Mouse (Mus musculus): Measurements from ENCODE around the gene S100a3.

The S100a3 gene

DNA sequence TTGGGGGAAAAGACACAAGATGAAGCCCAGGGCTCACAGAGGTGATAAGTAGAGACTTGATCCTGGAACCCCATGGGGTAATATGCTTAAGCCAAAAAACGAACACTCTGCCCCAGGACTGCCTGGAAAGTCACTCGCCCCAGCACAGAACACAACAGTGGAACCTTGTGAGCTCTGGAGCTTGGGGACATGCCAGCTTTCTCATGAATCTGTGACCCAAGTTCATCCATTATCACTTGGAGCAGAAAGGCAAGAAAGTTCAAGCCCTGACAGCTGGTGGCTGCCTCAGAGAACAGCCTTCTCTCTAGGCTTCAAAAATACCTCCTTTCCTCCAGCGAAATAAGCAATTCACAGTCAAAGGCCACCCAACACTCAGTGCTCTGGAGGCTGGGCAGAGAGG, 39.0 kb downstream of the S100a3 start:
- no peak for ATAC-seq (ENCODE audit: insufficient number of reproducible peaks, low FRiP score, low TSS enrichment)

DNA sequence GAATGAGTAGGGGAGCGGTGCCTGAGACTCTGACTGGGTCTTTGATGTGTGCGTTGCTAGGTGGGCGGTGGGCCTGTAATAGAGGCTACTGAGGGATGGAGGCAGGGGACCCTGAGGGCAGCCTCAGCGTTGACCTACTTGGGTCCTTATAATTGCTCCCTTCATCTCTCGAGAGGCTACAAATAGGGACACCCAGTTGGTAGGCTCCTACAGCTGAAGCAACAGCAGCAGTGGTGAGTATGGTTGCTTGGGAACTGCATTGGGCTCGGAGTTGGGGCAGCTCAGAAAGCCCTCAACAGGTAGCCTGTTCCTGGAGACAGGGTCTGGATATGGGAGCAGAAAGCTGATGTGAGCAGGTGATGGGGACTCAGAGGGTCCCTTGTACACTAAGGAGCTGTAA, 39.7 kb downstream of the S100a3 start:
- ATAC-seq (ENCODE audit: insufficient number of reproducible peaks, low FRiP score, low TSS enrichment), result no peak

DNA sequence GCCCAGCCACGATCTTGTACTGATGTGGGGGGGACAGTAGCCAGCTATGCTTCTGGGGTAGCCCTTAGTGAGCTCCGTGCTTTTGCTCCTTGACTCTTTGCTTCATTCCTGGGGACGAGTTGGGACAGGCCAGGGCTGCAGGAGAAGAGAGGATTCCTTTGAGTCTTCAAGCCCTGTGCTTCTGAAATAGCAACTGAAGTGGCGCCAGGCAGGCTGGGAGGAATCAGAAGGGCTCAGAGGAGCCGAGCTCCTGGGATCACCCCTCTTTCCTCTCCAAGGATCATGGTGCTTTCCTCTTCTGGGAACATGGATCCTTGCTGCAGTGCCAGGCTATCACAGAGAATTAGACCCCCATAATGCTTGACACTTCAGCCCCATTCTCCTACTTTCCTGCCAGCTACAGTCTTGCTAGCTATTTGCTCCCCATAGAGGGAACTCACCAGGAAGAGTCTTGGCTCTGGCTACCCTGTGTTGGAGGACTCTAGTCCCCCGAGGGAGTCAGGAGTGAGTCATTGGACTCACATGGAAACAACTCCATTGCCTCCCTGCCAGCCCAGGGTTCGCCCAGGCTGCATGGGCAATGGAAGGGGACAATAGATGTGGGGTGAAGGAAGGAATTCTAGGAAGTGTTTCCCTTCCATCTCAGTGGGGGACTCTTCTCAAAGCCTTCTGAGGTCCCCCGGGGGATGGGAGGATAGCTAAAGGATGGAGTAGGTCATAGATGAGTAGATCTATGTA, 40.2 kb downstream of the S100a3 start:
- ATAC-seq (ENCODE audit: insufficient number of reproducible peaks, low FRiP score, low TSS enrichment), result no peak

DNA sequence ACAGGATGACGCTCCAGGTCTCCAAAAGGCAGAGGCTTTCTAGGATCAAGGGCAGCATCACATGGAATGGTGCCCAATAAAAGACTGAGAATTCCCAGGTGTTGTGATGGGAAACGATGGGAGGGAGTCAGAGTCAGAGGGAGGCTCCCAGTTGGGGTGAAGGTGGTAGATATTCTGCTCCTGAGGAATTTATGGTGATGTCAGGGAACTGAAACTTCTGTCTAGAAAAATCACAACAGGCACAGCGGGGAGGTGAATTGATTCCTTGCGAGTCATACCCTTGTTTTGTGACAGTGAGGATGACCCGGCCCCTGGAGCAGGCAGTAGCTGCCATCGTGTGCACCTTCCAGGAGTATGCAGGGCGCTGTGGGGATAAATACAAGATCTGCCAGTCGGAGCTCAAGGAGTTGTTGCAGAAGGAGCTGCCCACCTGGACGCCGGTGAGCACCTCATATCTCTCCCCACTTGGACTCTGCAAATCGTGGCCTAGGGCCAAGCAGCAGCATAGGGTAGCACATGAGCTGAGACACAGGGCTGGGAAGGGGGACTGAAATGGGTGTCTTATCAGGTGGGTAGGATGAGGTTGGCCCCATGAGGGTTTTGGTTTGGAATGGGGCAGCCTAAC, 41.2 kb downstream of the S100a3 start, which contains the start of gene Gm42674:
Gene Gm42674, plus strand, starts transcription at position 419 of the 625 bp plus-strand sequence.
- ATAC-seq (ENCODE audit: insufficient number of reproducible peaks, low FRiP score, low TSS enrichment), result no peak

DNA sequence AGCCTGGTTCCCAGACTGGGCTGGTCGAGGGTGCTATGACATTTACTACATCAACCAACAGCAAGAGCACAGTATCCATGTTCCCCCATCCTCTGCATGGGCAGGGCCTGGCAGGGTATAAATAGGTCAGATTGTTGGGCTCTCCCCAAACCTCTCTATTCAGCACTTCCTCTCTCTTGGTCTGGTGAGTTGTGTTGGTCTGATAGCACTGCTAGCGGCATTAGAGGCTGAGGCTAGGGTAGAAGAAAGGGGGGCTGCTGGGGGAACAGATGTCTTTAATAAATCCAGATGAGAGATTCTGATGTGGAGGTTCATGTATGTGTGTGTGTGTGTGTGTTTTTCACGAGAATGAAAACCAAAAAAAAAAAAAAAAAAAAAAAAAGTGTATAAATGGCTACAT, 43.2 kb downstream of the S100a3 start, which contains the start of gene S100a4:
Gene S100a4, plus strand, starts transcription at position 149 of the 400 bp plus-strand sequence.
- ATAC-seq (ENCODE audit: insufficient number of reproducible peaks, low FRiP score, low TSS enrichment), result no peak

DNA sequence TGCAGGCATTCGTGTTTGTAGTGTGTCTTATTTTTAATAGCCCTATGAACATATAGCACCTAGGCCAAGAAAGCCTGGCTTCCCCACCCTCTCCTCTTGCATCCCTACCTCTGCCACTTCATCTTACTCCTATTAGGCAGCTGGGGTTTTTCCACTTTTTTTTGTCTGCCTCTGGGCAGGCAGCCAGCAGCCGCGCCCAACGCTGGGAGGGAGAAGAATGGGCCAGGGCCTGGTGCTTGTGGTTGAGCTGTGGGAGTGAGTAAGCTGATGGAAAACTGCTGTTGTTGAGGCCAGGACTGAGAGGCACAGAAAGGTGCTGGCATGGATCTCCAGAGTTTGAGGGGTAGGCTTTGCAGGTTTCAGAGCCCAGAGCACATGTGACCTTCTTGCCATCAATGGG, 44.0 kb downstream of the S100a3 start:
- ATAC-seq (ENCODE audit: insufficient number of reproducible peaks, low FRiP score, low TSS enrichment), result no peak

DNA sequence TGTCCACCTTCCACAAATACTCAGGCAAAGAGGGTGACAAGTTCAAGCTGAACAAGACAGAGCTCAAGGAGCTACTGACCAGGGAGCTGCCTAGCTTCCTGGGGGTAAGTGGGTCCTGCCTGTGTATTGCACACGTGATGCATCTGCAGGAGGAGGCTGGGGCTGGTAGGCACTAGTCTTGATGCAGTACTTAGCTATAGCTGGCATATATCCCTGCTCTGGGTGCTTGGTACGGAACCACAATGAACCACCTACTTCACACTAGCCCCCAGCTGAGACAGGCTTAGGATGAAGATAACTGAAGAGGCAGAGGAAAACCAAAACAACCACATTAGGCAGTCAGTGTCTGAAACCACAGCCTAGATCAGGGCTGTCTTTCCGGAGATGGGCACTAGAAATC, 44.7 kb downstream of the S100a3 start:
- ATAC-seq (ENCODE audit: insufficient number of reproducible peaks, low FRiP score, low TSS enrichment), result no peak

DNA sequence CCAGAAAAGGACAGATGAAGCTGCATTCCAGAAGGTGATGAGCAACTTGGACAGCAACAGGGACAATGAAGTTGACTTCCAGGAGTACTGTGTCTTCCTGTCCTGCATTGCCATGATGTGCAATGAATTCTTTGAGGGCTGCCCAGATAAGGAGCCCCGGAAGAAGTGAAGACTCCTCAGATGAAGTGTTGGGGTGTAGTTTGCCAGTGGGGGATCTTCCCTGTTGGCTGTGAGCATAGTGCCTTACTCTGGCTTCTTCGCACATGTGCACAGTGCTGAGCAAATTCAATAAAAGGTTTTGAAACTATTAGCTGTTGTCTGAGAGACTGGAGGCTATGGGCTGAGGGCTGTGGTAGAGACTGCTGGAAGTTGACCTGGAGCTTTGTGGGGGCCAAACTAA, 45.4 kb downstream of the S100a3 start:
- no peak for ATAC-seq (ENCODE audit: insufficient number of reproducible peaks, low FRiP score, low TSS enrichment)

DNA sequence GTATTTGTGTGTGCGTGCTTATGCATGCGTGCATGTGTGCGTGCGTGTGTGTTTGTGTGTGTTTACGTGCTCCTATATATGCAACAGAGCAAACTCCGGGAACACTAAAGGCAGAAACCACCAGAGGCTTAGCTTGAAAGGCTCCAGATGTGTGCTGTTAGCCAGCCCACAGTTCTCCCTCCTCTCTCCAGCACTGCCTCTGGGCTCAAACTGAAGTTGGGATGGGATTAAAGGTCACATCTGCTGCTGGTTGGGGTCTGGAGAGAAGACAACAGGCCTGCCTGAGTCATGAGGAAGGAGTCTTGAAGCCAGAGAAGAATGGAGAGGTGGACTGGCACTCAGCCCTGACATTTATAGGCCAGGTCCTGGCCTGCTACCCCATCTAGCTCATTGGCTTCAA, 45.8 kb downstream of the S100a3 start:
- ATAC-seq (ENCODE audit: insufficient number of reproducible peaks, low FRiP score, low TSS enrichment), result no peak

DNA sequence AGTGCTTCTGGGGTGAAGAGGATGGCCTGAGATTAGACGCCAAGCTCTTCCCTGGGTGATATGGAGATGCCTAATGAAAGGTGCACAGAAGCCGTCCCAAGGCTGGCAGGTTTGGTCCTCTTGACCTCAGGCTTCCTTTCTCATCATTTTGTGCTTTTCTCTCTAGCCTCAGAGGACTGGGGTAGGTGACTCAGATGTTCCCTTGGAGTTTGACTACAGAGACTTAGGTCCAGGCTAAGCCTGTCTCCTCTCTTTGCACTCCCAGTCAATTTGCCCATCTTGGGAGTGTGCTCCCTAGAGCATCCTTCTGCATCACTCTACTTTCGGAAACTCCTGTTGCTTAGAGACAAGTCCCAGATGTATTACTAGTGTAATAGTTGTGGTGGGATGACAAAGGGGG, 47.0 kb downstream of the S100a3 start:
- no peak for ATAC-seq (ENCODE audit: insufficient number of reproducible peaks, low FRiP score, low TSS enrichment)

DNA sequence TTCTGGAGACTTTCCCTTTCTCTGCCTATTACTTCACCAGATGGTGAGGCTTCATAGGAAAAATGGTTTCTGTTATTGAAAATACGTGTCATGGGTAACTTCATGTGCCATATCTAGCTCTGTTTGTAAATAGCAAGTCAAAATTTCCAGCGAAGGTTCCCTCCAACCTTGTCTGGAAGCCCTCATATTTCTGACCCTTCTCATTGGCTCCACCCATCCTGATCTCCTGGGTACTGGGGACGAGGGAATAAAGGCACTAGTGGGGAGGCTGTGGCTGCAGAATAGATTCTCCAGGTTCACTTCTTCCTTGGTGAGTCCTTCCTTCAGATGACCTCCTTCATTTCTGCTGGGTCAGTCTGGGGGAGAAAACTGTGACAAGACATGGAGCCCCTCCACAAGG, 47.8 kb downstream of the S100a3 start, which contains the start of gene S100a5:
Gene S100a5, plus strand, starts transcription at position 301 of the 400 bp plus-strand sequence.
- ATAC-seq (ENCODE audit: insufficient number of reproducible peaks, low FRiP score, low TSS enrichment), result no peak

DNA sequence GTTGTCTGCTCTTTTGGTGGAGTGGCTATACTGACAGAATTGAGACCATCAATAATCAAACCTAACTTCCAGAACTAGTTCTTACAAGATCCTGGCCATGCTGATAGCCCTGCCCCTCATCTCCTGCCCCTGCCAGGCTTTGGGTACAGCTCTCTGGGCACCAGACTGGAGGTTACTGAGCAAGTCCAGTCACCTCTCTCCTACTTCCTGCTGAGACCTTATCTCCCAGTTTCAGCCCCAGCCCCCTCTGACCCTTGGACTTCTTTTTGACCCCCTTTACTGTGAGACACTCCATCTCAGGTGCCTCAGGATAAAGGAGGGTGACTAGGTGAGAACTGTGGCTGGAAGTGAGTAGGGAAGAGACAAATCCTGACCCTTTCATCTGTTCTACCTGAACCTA, 48.7 kb downstream of the S100a3 start:
- ATAC-seq (ENCODE audit: insufficient number of reproducible peaks, low FRiP score, low TSS enrichment), result no peak

DNA sequence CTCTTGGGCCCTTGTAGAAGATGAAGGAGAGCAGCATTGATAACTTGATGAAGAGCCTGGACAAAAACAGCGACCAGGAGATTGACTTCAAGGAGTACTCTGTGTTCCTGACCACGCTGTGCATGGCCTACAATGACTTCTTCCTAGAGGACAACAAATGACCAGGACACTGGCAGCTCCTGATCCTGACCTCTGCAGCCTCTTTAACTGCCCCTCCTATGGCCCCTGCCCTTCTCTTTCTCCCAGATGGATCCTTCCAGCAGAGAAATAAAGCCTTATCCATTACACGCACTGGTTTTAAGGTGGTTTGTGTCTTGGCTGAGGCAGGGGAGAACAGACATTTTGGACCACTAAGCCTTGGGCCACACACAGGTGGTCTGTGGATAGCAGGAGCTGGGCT, 51.1 kb downstream of the S100a3 start:
- no peak for ATAC-seq (ENCODE audit: insufficient number of reproducible peaks, low FRiP score, low TSS enrichment)

DNA sequence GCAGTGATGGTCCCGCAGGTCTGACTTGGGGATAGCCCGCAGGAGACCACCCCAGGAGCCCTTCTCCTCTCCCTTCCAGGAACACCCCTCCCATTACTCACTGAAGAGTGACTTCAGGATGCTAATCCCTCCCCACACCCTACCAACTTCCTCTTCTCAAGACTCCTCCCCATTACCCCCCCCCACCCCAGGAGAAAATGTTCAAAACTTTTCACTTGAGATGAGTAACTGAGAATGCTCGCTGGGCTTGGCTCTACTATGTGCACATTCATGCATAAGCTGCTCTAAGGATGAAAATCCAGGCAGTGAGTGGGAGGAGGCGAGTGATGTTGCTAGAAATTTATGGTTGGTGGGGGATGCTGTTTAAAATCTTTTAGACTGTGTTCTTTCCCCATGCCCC, 51.7 kb downstream of the S100a3 start:
- ATAC-seq (ENCODE audit: insufficient number of reproducible peaks, low FRiP score, low TSS enrichment), result no peak

DNA sequence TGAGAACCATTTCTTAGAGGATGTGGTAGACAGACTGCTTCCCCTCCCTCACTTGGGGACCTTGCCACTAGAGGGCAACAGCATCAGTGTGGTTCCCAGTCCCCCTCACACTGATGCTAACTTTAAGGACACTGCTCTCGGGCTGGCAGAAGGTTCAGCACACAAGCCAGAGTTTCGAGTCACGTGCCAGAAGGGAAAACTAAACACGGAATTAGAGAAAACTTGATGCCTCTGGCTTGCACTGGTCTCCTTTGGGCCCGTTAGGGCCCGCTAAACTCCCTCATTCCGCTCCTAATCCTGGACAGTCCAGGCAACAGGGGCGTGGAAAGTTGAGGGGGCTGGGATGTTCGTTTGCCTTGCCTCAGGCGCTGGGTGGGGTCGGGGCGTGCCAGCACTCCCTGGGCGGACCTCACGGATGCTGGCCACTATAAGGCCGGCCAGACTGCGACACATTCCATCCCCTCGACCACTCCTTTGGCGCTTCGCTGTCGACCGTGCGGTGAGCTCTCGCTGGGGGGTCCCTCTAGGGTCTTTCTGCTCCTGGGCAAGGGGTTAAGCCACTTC, 52.4 kb downstream of the S100a3 start, which contains the start of gene S100a6:
Gene S100a6, plus strand, starts transcription at position 155 of the 564 bp plus-strand sequence.
- ATAC-seq (ENCODE audit: insufficient number of reproducible peaks, low FRiP score, low TSS enrichment), result no peak; the same call in 1 of the 2 replicates

DNA sequence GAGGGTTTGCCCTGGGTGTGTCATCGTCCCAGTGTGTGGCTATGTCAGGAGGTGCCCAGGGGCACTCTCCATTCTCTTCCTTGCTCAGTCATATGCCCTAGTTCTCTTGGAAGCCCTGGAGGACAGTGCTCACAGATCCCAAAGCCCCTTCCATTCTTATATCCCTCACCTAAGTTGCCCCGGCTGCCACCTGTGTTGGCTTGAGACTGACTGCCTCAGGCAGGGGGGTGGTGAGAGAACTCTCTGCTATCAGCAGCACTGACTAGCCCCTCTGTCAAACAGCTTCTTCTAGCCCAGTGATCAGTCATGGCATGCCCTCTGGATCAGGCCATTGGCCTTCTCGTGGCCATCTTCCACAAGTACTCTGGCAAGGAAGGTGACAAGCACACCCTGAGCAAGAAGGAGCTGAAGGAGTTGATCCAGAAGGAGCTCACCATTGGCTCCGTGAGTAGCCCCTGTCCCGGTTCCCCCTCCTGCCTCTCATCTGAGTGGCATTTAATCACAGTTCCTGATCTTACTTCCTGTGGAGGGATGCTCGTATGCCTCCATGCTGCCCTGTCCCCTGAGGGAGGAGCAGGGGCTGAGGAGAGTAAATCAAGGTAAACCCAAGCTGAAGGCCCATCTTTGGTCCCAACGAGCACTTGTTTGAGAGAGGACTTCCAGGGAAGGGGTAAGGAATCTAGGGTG, 53.2 kb downstream of the S100a3 start:
- no peak for ATAC-seq (ENCODE audit: insufficient number of reproducible peaks, low FRiP score, low TSS enrichment)

DNA sequence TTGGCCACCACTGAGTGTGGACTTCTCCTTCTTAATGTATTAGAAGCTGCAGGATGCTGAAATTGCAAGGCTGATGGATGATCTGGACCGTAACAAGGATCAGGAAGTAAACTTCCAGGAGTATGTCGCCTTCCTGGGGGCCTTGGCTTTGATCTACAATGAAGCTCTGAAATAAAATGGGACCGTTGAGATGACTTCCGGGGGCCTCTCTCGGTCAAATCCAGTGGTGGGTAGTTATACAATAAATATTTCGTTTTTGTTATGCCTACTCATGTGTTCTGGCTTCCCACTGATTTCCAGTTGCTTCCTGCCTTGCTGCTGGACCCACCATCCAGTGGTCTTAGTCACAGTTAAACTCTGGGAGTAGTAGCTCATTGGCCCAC, 53.8 kb downstream of the S100a3 start:
- no peak for ATAC-seq (ENCODE audit: insufficient number of reproducible peaks, low FRiP score, low TSS enrichment)

DNA sequence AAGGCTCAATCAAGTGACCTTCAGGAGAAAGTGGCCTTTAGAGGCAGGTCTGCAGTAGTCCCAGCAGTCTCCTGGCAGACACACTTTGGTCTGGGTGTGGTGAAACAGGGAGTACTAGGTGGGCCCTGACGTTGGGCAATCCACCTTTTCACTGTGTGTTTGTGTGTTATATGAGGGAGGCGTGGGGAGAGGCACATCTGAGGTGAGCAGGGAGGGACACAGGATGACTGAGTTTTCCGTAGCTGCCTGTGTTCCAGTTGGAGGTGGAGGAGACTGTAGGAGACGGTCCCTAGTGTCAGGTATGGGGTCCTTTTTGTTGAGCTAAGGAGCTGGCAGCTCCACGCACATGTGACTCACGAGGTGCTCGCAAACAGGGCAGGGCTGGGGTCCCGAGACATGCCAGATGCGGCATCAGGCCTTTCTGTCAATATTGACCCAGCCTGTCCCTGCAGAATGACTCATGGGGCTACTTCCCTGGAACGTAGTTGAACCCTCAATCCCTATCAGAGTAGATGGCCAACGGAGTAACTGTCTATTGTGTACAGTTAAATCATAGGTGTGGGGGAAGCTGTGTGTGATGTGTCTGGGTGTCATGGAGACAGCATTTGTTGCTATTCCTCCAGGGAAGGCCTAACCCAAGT, 54.4 kb downstream of the S100a3 start:
- ATAC-seq (ENCODE audit: insufficient number of reproducible peaks, low FRiP score, low TSS enrichment), result no peak

DNA sequence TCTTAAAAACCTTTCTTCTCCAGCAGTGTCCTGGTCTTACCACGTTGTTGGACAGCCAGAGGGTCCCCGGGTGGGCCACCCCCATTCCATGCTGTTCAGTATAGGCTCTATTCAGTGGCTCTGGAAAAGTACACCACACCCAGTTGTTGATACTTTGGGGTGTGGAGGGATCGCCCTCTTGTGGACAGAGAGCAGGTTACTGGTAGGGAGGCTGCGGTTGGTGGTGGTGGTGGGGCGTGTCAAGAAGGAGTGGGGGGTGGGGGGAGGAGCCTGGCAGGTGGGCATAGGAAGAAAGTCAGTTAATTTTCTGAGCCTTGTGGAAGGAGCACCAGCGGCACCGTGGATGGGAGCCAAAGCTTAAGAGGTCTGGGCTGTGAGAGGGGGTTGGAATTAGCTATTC, 55.0 kb downstream of the S100a3 start:
- ATAC-seq (ENCODE audit: insufficient number of reproducible peaks, low FRiP score, low TSS enrichment), result peak; percentile 62; the same call in 1 of the 2 replicates

DNA sequence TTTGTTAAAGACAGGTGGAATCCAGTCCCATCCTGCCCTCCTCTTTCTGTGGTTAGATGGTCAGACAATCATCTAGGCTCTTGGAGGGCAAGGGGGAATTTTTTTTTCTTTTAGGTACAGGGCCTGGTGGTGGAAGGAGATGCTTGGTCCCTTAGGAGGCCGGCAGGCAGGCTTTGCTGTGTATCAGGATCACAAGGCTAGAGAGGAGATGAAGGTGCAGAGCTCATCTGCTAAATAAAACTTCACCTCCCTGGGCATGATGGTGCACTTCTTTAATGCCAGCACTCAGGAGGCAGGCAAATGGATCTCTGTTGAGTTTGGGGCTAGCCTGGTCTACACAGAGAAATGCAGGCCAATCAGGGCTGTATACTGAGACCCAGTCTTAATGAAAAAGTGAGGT, 55.5 kb downstream of the S100a3 start:
- no peak for ATAC-seq (ENCODE audit: insufficient number of reproducible peaks, low FRiP score, low TSS enrichment)
